In the genomic region with DNA sequence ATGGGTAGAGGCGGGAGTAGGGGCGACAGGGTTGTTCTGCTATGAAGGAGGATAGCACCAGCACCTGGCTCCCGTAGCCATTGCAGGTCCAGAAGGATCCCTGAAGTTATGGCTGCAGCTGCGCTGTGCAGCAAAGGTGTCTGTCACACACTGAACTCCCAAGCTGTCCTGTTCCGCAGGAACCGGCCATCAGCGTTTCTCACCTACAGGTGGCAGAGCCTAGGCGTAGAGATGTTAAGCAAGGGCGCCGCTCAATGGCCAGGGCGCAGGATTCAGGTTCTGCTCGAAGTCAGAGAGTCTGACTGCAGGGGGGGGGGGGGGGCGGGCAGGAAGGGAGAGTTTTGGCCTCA, we compare ENCODE assay signal across 9 mouse cellular contexts.
A peak's percentile ranks its signal among the peaks of the same experiment; 100 is the strongest.
DNase-seq lines count a peak whose midpoint lies in the region; ATAC-seq and TF ChIP-seq lines count a peak whose summit lies in the region.
"Had no signal": no experiment of that assay in that cellular context is flagged by ENCODE, and none has a peak within 500 bp of the region (broad histone marks: within the 10 kb centered on the region; RNA-seq: fewer than 3 reads in every experiment).

No protein-coding gene starts in this region.

- H3K4me3 ChIP-seq in lung, embryonic 14.5 days (ENCODE audit: low read depth, low read length) = peak overlapping the region; percentile 18
- H3K4me3 ChIP-seq in forebrain, embryonic 12.5 days (replicated peaks) = peak overlapping the region; percentile 27
- peak overlapping the region; percentile 29 for H3K4me3 ChIP-seq in limb, embryonic 13.5 days
- peak overlapping the region; percentile 34 for H3K4me3 ChIP-seq in neural tube, embryonic 15.5 days (replicated peaks)

- ATAC-seq in lung, embryonic 14.5 days (ENCODE audit: insufficient read depth) = peak; percentile 16; the same call in 1 of the 2 replicates
- ATAC-seq in forebrain, embryonic 12.5 days (ENCODE audit: low FRiP score) = peak; percentile 20
- ATAC-seq in limb, embryonic 13.5 days (ENCODE audit: low FRiP score, low read depth) = peak; percentile 15; the same call in 1 of the 2 replicates
- peak; percentile 25; the same call in 1 of the 2 replicates for ATAC-seq in neural tube, embryonic 15.5 days (ENCODE audit: low FRiP score)

- H3K27me3 ChIP-seq in lung, embryonic 14.5 days (ENCODE audit: insufficient read depth, low read length) = peaks cover 40% of the 10 kb centered on the region
- peaks cover 98% of the 10 kb centered on the region for H3K27me3 ChIP-seq in forebrain, embryonic 12.5 days
- peaks cover 96% of the 10 kb centered on the region for H3K27me3 ChIP-seq in limb, embryonic 13.5 days
- peaks cover 66% of the 10 kb centered on the region for H3K27me3 ChIP-seq in neural tube, embryonic 15.5 days (replicated peaks)

- WGBS in lung, embryonic 14.5 days = 18% methylated on average over 12 of the region's 13 CpGs
- WGBS in forebrain, embryonic 12.5 days = 2% methylated on average over 12 of the region's 13 CpGs
- WGBS in limb, embryonic 13.5 days = 4% methylated on average over 10 of the region's 13 CpGs
- 6% methylated on average over 12 of the region's 13 CpGs for WGBS in neural tube, embryonic 15.5 days

- no peak overlapping the region for H3K9ac ChIP-seq in lung, embryonic 14.5 days
- no peak overlapping the region for H3K9ac ChIP-seq in forebrain, embryonic 12.5 days
- no peak overlapping the region for H3K9ac ChIP-seq in limb, embryonic 13.5 days
- H3K9ac ChIP-seq in neural tube, embryonic 15.5 days (replicated peaks) = peak overlapping the region; percentile 36

- peak; percentile 34 for DNase-seq in lung, embryonic 14.5 days
- DNase-seq in lung, postnatal 14 days = no peak
- no peak for DNase-seq in urinary bladder, adult 2 months (ENCODE audit: low spot score)
- no peak for DNase-seq in layer of hippocampus, adult 11-12 months (ENCODE audit: low spot score)
- DNase-seq in layer of hippocampus, adult 9-11 months = no peak
- DNase-seq: lung, postnatal 4 days had no signal

- no peak overlapping the region for H3K27ac ChIP-seq in lung, embryonic 14.5 days (ENCODE audit: low read depth)
- no peak overlapping the region for H3K27ac ChIP-seq in forebrain, embryonic 12.5 days
- no peak overlapping the region for H3K27ac ChIP-seq in limb, embryonic 13.5 days
- no peak overlapping the region for H3K27ac ChIP-seq in neural tube, embryonic 15.5 days (replicated peaks)

- peak; percentile 41 for TF ChIP-seq CTCF in lung, embryonic 14.5 days (IDR thresholded peaks at IDR 0.05; ENCODE audit: low read depth)

- peak overlapping the region; percentile 53 for H3K4me2 ChIP-seq in lung, embryonic 14.5 days
- peak overlapping the region; percentile 49 for H3K4me2 ChIP-seq in forebrain, embryonic 12.5 days
- H3K4me2 ChIP-seq in limb, embryonic 13.5 days (replicated peaks) = peak overlapping the region; percentile 58
- peak overlapping the region; percentile 65 for H3K4me2 ChIP-seq in neural tube, embryonic 15.5 days

- H3K4me1 ChIP-seq in lung, embryonic 14.5 days (ENCODE audit: insufficient read depth) = peaks cover 7% of the 10 kb centered on the region; the same call in 1 of the 2 replicates
- peaks cover 21% of the 10 kb centered on the region for H3K4me1 ChIP-seq in forebrain, embryonic 12.5 days
- peaks cover 22% of the 10 kb centered on the region for H3K4me1 ChIP-seq in limb, embryonic 13.5 days
- H3K4me1 ChIP-seq in neural tube, embryonic 15.5 days = peaks cover 14% of the 10 kb centered on the region

- no peaks in the 10 kb centered on the region for H3K36me3 ChIP-seq in lung, embryonic 14.5 days (ENCODE audit: insufficient read depth)
- H3K36me3 ChIP-seq in forebrain, embryonic 12.5 days (replicated peaks) = no peaks in the 10 kb centered on the region
- no peaks in the 10 kb centered on the region for H3K36me3 ChIP-seq in limb, embryonic 13.5 days
- H3K36me3 ChIP-seq in neural tube, embryonic 15.5 days = no peaks in the 10 kb centered on the region

- H3K9me3 ChIP-seq in lung, embryonic 14.5 days (ENCODE audit: low read depth, low read length) = no peaks in the 10 kb centered on the region
- no peaks in the 10 kb centered on the region for H3K9me3 ChIP-seq in forebrain, embryonic 12.5 days
- H3K9me3 ChIP-seq in limb, embryonic 13.5 days = no peaks in the 10 kb centered on the region
- no peaks in the 10 kb centered on the region for H3K9me3 ChIP-seq in neural tube, embryonic 15.5 days (replicated peaks)
